10 mouse cellular contexts compared by ENCODE assay signal in genomic region chrX:101515710-101516109, GRCm38 (mm10). TPM values are rescaled to one million over a fixed set of nuclear protein-coding genes. Genes with fewer than 3 reads are reported as not detected.
DNase-seq lines count a peak whose midpoint lies in the region; ATAC-seq and TF ChIP-seq lines count a peak whose summit lies in the region.
"Had no signal": no experiment of that assay in that cellular context is flagged by ENCODE, and none has a peak within 500 bp of the region (broad histone marks: within the 10 kb centered on the region; RNA-seq: fewer than 3 reads in every experiment).

No protein-coding gene starts in this region.

- no peak for ATAC-seq in heart, postnatal 0 days (ENCODE audit: insufficient read depth, low read depth)
- ATAC-seq in lung, postnatal 0 days, result no peak
- ATAC-seq in megakaryocyte, adult 5-6 weeks (ENCODE audit: poor library complexity, severe bottlenecking), result no peak

- peak; percentile 7 for DNase-seq in heart, postnatal 0 days (ENCODE audit: low spot score)
- DNase-seq in heart, adult 11 months, result no peak
- DNase-seq in lung, postnatal 0 days (ENCODE audit: low spot score), result peak; percentile 24
- no peak for DNase-seq in lung, postnatal 36 days
- DNase-seq in R1 (ENCODE audit: low read depth, low spot score), result peak; percentile 37
- peak; percentile 20 for DNase-seq in retina, postnatal 1 day
- DNase-seq: heart, postnatal 36 days; kidney, postnatal 10 days; liver, embryonic 13.5 days had no signal

- H3K4me1 ChIP-seq in heart, postnatal 0 days (ENCODE audit: control insufficient read depth, insufficient read depth), result no peaks in the 10 kb centered on the region
- no peaks in the 10 kb centered on the region for H3K4me1 ChIP-seq in lung, postnatal 0 days (ENCODE audit: insufficient read depth, low read depth, low read length)
- H3K4me1 ChIP-seq: liver, embryonic 13.5 days had no signal

- no peaks in the 10 kb centered on the region for H3K36me3 ChIP-seq in heart, postnatal 0 days (replicated peaks; ENCODE audit: control insufficient read depth, insufficient read depth, low read length)
- H3K36me3 ChIP-seq in lung, postnatal 0 days (ENCODE audit: insufficient read depth, low read length), result no peaks in the 10 kb centered on the region
- H3K36me3 ChIP-seq: liver, embryonic 13.5 days had no signal

- no peaks in the 10 kb centered on the region for H3K27me3 ChIP-seq in heart, postnatal 0 days (ENCODE audit: control insufficient read depth, insufficient read depth, low read length)
- no peaks in the 10 kb centered on the region for H3K27me3 ChIP-seq in lung, postnatal 0 days (replicated peaks; ENCODE audit: insufficient read depth, low read length)
- H3K27me3 ChIP-seq: liver, embryonic 13.5 days had no signal

- H3K9me3 ChIP-seq in heart, postnatal 0 days (replicated peaks; ENCODE audit: control insufficient read depth, low read length), result no peaks in the 10 kb centered on the region
- H3K9me3 ChIP-seq in lung, postnatal 0 days (ENCODE audit: low read length), result no peaks in the 10 kb centered on the region
- H3K9me3 ChIP-seq: liver, embryonic 13.5 days had no signal

- no peak overlapping the region for H3K4me2 ChIP-seq in heart, postnatal 0 days (ENCODE audit: low read depth, low read length)
- no peak overlapping the region for H3K4me2 ChIP-seq in lung, postnatal 0 days (replicated peaks; ENCODE audit: low read depth, low read length)
- H3K4me2 ChIP-seq: liver, embryonic 13.5 days had no signal

- TF ChIP-seq CTCF in heart, postnatal 0 days (IDR thresholded peaks at IDR 0.05; ENCODE audit: low read depth), result peak; percentile 54
- peak; percentile 56 for TF ChIP-seq CTCF in lung, postnatal 0 days (IDR thresholded peaks at IDR 0.05)

- H3K27ac ChIP-seq in heart, postnatal 0 days (ENCODE audit: low read depth), result no peak overlapping the region
- no peak overlapping the region for H3K27ac ChIP-seq in lung, postnatal 0 days (ENCODE audit: low read length)
- H3K27ac ChIP-seq: liver, embryonic 13.5 days had no signal

- no peak overlapping the region for H3K9ac ChIP-seq in heart, postnatal 0 days (replicated peaks; ENCODE audit: low read depth, low read length)
- no peak overlapping the region for H3K9ac ChIP-seq in lung, postnatal 0 days (replicated peaks; ENCODE audit: low read depth)
- H3K9ac ChIP-seq: liver, embryonic 13.5 days had no signal

- no peak for TF ChIP-seq EP300 in heart, postnatal 0 days (IDR thresholded peaks at IDR 0.05; ENCODE audit: low read depth)
- TF ChIP-seq EP300 in lung, postnatal 0 days (IDR thresholded peaks at IDR 0.05), result no peak

- H3K4me3 ChIP-seq in heart, postnatal 0 days (ENCODE audit: low read depth, low read length), result no peak overlapping the region
- no peak overlapping the region for H3K4me3 ChIP-seq in lung, postnatal 0 days (ENCODE audit: low read depth, low read length)
- H3K4me3 ChIP-seq: liver, embryonic 13.5 days had no signal

- WGBS in heart, postnatal 0 days, result 7% methylated on average over 2 of the region's 2 CpGs
- 0% methylated on average over 2 of the region's 2 CpGs for WGBS in lung, postnatal 0 days

RNA-seq across cellular contexts. Expression of gene Taf1, which starts 16.8 kb away (rescaled TPM):
- total RNA-seq in heart, postnatal 0 days (2014; rRNA removed; ENCODE audit: low replicate concordance), result 4.3 and 6.7 TPM in 2 replicates
- polyA plus RNA-seq in heart, postnatal 0 days (2015; fragmentation: Nextera tagmentation; extraction: Ambion mirVana), result 3.7 TPM in 2 replicates
- 4.0 and 5.6 TPM in 2 replicates for polyA plus RNA-seq in lung, postnatal 0 days (2015; fragmentation: Nextera tagmentation; extraction: Ambion mirVana)
- 36.5 and 37.6 TPM in 2 replicates for total RNA-seq in megakaryocyte, adult 5-6 weeks (2015)
- total RNA-seq in megakaryocyte, adult 5-6 weeks (2017), result 46.7 and 56.9 TPM in 2 replicates

Comparison
In these comparisons a context has a peak if more than half of its experiments do, and no peak if none do; other contexts are left out.
1. DNase-seq: peak in heart, postnatal 0 days (single experiment), lung, postnatal 0 days (single experiment), R1 (single experiment) and retina, postnatal 1 day (single experiment); none in heart, adult 11 months (single experiment) and lung, postnatal 36 days (single experiment).